Mouse (Mus musculus) thymus, adult 2 months (tissue): ENCODE data around the gene Mcl1.

Experiments
- CTCF ChIP-seq: fragments of 200-500 bp; IDR thresholded peaks from 2 replicates; pipeline ENCODE4 v1.5.1; 2012; ENCODE audit warnings: mild to moderate bottlenecking, control low read depth, low read length, moderate library complexity, borderline replicate concordance; ENCODE audit not compliant: control insufficient read depth, poor library complexity, insufficient read depth; ENCODE audit errors: extremely low read depth
- POLR2A ChIP-seq: fragments of 200-500 bp; IDR thresholded peaks from 2 replicates; pipeline ENCODE4 v1.6.1; 2012; ENCODE audit warnings: mild to moderate bottlenecking, low read length, control low read depth, moderate library complexity; ENCODE audit not compliant: control insufficient read depth, poor library complexity, insufficient read depth; ENCODE audit errors: extremely low read depth

DNA sequence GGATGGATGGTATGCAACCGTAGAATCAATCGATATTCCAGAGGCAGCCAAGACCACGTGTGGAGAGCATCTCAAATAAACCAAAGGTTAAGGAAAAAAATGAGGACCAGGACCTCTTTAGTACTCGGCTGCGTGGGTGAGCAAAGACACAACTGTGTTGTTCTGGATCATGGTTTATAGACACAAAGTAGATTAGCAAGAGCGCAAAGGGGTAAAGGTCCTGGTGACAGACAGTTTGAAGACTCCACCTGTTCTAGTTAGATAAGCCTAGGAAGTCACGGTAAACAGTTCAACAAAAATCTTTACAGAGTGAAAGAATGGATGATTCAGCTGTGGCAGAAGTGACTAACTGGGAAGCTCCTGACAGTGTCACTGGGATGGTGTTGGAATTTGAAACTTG lies 15.5 kb upstream of the Mcl1 start:
- TF ChIP-seq POLR2A (no peak), CTCF (no peak)
